Mouse (Mus musculus) heart, adult 18-20 months (tissue): Measurements from ENCODE around the gene Cuedc2. TPM values are rescaled to one million over a fixed set of nuclear protein-coding genes. Genes with fewer than 3 reads are reported as not detected.

Experiments used
- DNase-seq, 2 experiments: peaks; one replicate each; pipeline ENCODE4 v3.0.0; 2021 to 2022; ENCODE audit warnings: mixed read lengths in 1 of 2
- total RNA-seq, 2 experiments: library from RNA; stranded (reverse); gene quantifications; 2 replicates each; pipeline ENCODE4 v1.2.3; 2021

The Cuedc2 gene
- total RNA-seq, 2 experiments from 2014 or later: 91.4 to 92.1 TPM

- peak; percentile 74 to 75 for DNase-seq
These were observed 927 bp upstream of the Cuedc2 start for GRCm38 (mm10) chr19:46339287-46339971.

GRCm38 (mm10) chr19:46338942-46339286 lies 412 bp upstream of the Cuedc2 start:
- no peak for DNase-seq

GRCm38 (mm10) chr19:46337719-46338330 lies 677 bp downstream of the Cuedc2 start:
- DNase-seq: no peak

- DNase-seq: no peak
These were observed 4.6 kb downstream of the Cuedc2 start for GRCm38 (mm10) chr19:46333906-46334305.

- no peak for DNase-seq
These were observed 5.7 kb downstream of the Cuedc2 start for GRCm38 (mm10) chr19:46332721-46333339.

GRCm38 (mm10) chr19:46331936-46332335 lies 6.6 kb downstream of the Cuedc2 start:
- DNase-seq: no peak

GRCm38 (mm10) chr19:46331326-46331725 lies 7.2 kb downstream of the Cuedc2 start:
- no peak for DNase-seq

GRCm38 (mm10) chr19:46330696-46331095 lies 7.8 kb downstream of the Cuedc2 start:
- DNase-seq: no peak

GRCm38 (mm10) chr19:46329951-46330350 lies 8.6 kb downstream of the Cuedc2 start:
- peak; percentile 86 to 88 for DNase-seq

GRCm38 (mm10) chr19:46329031-46329641 lies 9.4 kb downstream of the Cuedc2 start:
- DNase-seq: peak; percentile 33 to 38

- peak; percentile 95 to 96 for DNase-seq
These were observed 10.1 kb downstream of the Cuedc2 start, which contains the start of gene Fbxl15 for GRCm38 (mm10) chr19:46328081-46329030. Fbxl15 (plus strand) TSS chr19:46328184.

GRCm38 (mm10) chr19:46327531-46328064 lies 10.9 kb downstream of the Cuedc2 start:
- DNase-seq: no peak

- peak; percentile 49 to 71 for DNase-seq
These were observed 11.7 kb downstream of the Cuedc2 start, which contains the start of gene Psd for GRCm38 (mm10) chr19:46326756-46327305. Psd (minus strand) TSS chr19:46327156.

- no peak for DNase-seq
These were observed 12.3 kb downstream of the Cuedc2 start for GRCm38 (mm10) chr19:46326019-46326755.

- no peak for DNase-seq
These were observed 13.6 kb downstream of the Cuedc2 start for GRCm38 (mm10) chr19:46324918-46325317.

GRCm38 (mm10) chr19:46324366-46324765 lies 14.1 kb downstream of the Cuedc2 start:
- no peak for DNase-seq

GRCm38 (mm10) chr19:46323716-46324115 lies 14.8 kb downstream of the Cuedc2 start:
- no peak for DNase-seq

- no peak for DNase-seq
These were observed 15.4 kb downstream of the Cuedc2 start for GRCm38 (mm10) chr19:46322996-46323572.

GRCm38 (mm10) chr19:46322144-46322995 lies 16.1 kb downstream of the Cuedc2 start:
- no peak for DNase-seq
